Mouse (Mus musculus) olfactory bulb, adult 2 months (tissue): ENCODE results near the gene Acly. TPM values are rescaled to one million over a fixed set of nuclear protein-coding genes. Genes with fewer than 3 reads are reported as not detected.

Source experiments
- H3K27ac ChIP-seq: fragments of 200-500 bp; 2 replicates; pipeline ENCODE4 v1.5.1; 2012; ENCODE audit warnings: low read depth, low read length; ENCODE audit not compliant: insufficient read depth
- H3K4me1 ChIP-seq: fragments of 200-500 bp; 2 replicates; pipeline ENCODE4 v1.6.1; 2012; ENCODE audit warnings: low read length; ENCODE audit not compliant: control insufficient read depth, insufficient read depth
- H3K4me3 ChIP-seq: fragments of 200-500 bp; 2 replicates; pipeline ENCODE4 v1.5.1; 2012; ENCODE audit warnings: mild to moderate bottlenecking, low read depth, low read length, moderate library complexity; ENCODE audit not compliant: insufficient read depth
- CTCF ChIP-seq: fragments of 200-500 bp; IDR thresholded peaks from 2 replicates; pipeline ENCODE4 v1.5.1; 2012; ENCODE audit warnings: low read depth, mild to moderate bottlenecking, low read length, moderate library complexity; ENCODE audit not compliant: insufficient read depth
- POLR2A ChIP-seq: fragments of 200-500 bp; IDR thresholded peaks from 2 replicates; pipeline ENCODE4 v1.6.1; 2012; ENCODE audit warnings: mild to moderate bottlenecking, low read depth, low read length, moderate library complexity; ENCODE audit not compliant: insufficient read depth
- WGBS: fragments of 180-500 bp; shearing (Covaris S2); methylation state at CpG from one replicate; pipeline ENCODE4 v1.1.7; 2018; 5-methylcytosine and 5-hydroxymethylcytosine counted together
- polyA plus RNA-seq: library from polyadenylated mRNA; stranded (reverse); fragments of >200 nt; gene quantifications from 2 replicates; pipeline ENCODE4 v1.2.4, GENCODE M21; 2012; ENCODE audit warnings: low replicate concordance; ENCODE audit not compliant: missing spikeins, insufficient read depth, insufficient read length

Gene Acly
- polyA plus RNA-seq = not detected in 2 replicates

DNA sequence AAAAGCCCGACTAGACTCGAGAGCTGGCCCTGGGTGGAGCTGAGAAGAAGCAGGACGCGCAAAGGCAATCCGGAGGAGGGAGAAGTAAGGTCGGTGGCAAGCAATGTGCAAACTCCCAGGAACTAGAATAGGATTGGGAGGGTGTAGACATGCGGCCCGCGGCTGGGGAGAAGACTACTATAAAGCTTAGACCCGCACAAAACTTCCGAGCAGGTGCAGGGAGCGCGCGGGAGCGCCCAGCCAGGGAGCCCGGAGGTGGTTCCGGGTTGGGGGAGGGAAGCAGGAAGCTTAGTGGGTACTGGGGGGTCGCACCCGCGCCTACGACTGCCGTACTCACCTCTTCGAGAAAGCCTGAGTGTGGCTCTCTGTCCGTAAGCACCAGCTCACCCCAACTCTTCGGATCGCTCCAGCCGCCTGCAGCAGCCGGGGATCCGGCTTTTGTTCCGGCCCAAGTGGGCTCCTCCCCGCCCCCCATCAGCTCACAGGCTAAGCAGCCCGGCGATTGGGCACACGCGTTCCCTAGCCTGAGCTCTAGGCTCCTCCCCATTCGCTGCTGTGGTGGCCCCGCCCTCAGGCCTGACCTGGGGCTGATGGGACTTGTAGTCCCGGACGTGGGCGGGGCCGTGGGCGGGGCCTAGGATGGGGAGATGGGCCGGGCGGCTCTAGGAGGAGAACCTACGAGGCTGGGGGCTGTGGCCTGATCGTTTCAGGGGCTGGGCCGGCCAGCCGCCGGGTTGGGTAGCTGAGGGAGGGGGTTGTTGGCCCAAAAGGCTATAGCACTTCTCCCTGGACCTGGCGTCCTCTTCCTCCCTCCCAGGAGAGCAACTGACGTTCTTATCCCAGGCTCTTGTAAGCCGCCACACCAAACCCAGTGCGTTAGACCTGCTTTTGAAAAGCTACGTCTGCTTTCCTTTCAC, at the start of gene Acly:
Gene Acly (minus strand): TSS at position 543 of the 917 bp plus-strand sequence.
- peak within 1 kb of the TSS; percentile 82 for H3K4me3 ChIP-seq
- TF ChIP-seq POLR2A = peak; percentile 94
- no peak for TF ChIP-seq CTCF
- WGBS = under 1% methylated on average over 54 of the region's 54 CpGs

GRCm38 (mm10) chr11:100576256-100576655, 48.5 kb upstream of the Acly start:
- peak overlapping the region; percentile 5; the same call in 1 of the 2 replicates for H3K27ac ChIP-seq
- peaks cover 25% of the 10 kb centered on the region for H3K4me1 ChIP-seq
- WGBS = 80% methylated on average over 21 of the region's 21 CpGs
- no peak for TF ChIP-seq POLR2A
- no peak for TF ChIP-seq CTCF
- no peak overlapping the region for H3K4me3 ChIP-seq

More for the DNA sequence above, at the start of gene Acly:
- peak within 1 kb of the TSS; percentile 58 for H3K27ac ChIP-seq
- H3K4me1 ChIP-seq = peaks cover 24% of the 10 kb centered on the region

DNA sequence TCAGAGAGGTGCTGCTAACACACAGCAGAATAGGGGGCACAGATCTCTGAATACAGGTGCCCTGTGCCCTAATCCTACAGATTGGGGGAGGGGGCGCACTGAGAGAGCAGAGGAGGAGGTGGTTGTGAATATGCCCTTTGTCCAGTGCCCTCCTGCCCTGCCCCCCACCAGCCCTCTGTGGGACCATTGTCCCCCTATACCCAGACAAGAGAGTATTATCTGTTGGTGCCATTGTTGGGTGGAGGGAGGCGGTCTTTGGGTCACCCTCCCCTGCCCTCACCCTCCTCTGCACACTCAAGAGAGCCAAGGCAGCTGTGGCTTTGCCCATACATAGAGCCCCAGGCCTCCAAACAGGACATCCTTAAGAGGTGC, 47.7 kb upstream of the Acly start:
- H3K4me3 ChIP-seq = peak overlapping the region; percentile 77
- peaks cover 32% of the 10 kb centered on the region for H3K4me1 ChIP-seq
- 37% methylated on average over 2 of the region's 2 CpGs for WGBS
- H3K27ac ChIP-seq = peak overlapping the region; percentile 78; the same call in 1 of the 2 replicates
- no peak for TF ChIP-seq POLR2A
- no peak for TF ChIP-seq CTCF

GRCm38 (mm10) chr11:100574708-100575483, 47.1 kb upstream of the Acly start, which contains the start of gene Cnp:
Gene Cnp (plus strand): TSS chr11:100574904.
- H3K4me1 ChIP-seq = peaks cover 32% of the 10 kb centered on the region
- WGBS = 2% methylated on average over 47 of the region's 47 CpGs
- peak within 1 kb of the TSS; percentile 77 for H3K4me3 ChIP-seq
- TF ChIP-seq POLR2A = peak; percentile 40; the same call in 1 of the 2 replicates
- no peak for TF ChIP-seq CTCF
- peak within 1 kb of the TSS; percentile 78 for H3K27ac ChIP-seq

DNA sequence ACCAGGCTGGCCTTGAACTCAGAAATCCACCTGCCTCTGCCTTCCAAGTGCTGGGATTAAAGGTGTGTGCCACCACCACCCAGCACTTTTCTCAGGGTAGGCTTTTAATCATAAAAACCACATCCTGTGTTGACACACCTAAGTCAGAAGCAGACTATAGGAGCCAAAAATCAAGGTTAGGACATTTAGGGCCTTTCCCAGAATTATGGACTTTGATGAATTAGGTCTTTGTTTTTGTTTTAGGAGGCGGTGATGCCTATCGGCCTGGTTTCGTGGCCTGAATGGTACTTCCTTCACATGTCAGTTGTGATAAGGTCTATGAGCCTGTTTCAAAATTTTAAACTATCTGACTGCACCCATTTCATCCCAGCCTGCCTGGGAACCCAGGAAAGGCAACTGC, 46.4 kb upstream of the Acly start:
- Histone ChIP-seq H3K27ac (no peak overlapping the region), H3K4me3 (peak overlapping the region; percentile 77; the same call in 1 of the 2 replicates), H3K4me1 (peaks cover 32% of the 10 kb centered on the region)
- TF ChIP-seq CTCF (no peak), POLR2A (no peak)
- 85% methylated on average over 3 of the region's 3 CpGs for WGBS

- Histone ChIP-seq H3K4me1 (peaks cover 22% of the 10 kb centered on the region), H3K27ac (no peak overlapping the region), H3K4me3 (peak overlapping the region; percentile 37)
- TF ChIP-seq CTCF = no peak
- TF ChIP-seq POLR2A = no peak
- WGBS = 6% methylated on average over 16 of the region's 16 CpGs
Observed at GRCm38 (mm10) chr11:100571202-100571567, 43.4 kb upstream of the Acly start.

- H3K4me1 ChIP-seq = peaks cover 17% of the 10 kb centered on the region
- no peak overlapping the region for H3K27ac ChIP-seq
- H3K4me3 ChIP-seq = peak overlapping the region; percentile 37
- TF ChIP-seq POLR2A = no peak
- TF ChIP-seq CTCF = peak; percentile 6; the same call in 1 of the 2 replicates
- WGBS = 4% methylated on average over 8 of the region's 8 CpGs
Observed at GRCm38 (mm10) chr11:100570430-100571201, 42.8 kb upstream of the Acly start.

DNA sequence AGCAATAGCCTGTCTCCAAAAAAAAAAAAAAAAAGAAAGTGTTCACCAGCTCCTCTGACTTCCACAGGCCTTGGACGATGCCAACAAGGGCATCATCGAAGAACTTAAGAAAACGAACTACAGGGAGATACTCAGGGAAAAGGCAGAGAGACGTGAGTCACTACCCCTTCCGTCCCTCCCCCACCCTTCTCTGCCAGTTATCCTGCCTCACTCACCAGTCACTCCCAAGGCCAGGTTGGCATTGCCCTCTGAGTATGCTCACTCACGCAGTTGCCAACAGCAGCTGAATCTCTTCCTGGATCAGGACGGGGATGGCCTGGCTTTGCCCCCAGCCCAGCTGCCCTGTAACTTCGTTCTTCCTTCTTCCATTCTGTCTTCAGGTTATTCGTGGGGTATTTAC, 42.0 kb upstream of the Acly start:
- no peak for TF ChIP-seq CTCF
- TF ChIP-seq POLR2A = no peak
- H3K4me1 ChIP-seq = peaks cover 14% of the 10 kb centered on the region
- WGBS = 74% methylated on average over 9 of the region's 9 CpGs
- no peak overlapping the region for H3K4me3 ChIP-seq
- no peak overlapping the region for H3K27ac ChIP-seq
